Mouse (Mus musculus) telencephalon, adult 2 months (tissue): ENCODE measurements around the gene Rasl11a.

Source experiments
- DNase-seq: peaks from one replicate; pipeline ENCODE4 v3.0.0-alpha.2; 2011; ENCODE audit warnings: low read depth, low spot score

The Rasl11a gene

DNA sequence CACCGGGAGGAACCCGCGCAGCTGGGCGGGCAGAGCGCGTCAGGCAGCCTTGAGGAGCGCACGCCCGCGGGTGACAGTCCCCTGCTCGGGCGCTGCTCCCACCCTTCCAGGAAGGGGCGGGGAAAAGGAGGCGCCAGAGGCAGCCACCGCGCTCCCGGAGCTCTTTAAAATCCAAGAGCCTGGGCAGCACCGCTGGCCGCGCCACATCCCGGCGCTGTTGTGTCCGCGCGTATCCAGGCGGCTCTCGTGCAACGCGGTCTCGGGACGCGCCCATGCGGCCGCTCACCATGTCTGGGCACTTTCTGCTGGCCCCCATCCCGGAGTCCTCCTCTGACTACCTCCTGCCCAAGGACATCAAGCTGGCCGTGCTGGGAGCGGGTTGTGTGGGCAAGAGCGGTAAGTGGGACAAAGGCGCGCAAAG is at the start of gene Rasl11a:
Rasl11a (plus strand) TSS at position 127 of the 421 bp plus-strand sequence.
- no peak for DNase-seq

DNA sequence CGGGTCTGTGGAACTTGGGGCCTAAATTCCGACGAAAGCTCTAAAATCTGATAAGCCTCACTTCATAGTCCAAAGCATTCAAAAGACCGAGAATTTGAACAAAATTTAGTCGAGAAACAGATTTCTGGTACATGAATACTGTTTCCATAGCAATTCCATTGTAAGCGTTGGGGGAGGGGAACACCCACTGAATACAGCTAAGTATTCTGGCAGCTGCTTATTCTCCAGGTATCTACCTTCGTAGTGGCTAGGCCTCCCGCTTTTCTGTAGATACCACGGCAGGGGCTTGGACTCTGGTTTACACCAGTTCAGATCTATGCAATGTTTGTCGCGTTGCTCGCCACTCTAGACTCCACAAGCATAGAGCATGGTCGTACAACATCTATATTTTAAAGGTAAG is 49.1 kb upstream of the Rasl11a start:
- DNase-seq: no peak

DNA sequence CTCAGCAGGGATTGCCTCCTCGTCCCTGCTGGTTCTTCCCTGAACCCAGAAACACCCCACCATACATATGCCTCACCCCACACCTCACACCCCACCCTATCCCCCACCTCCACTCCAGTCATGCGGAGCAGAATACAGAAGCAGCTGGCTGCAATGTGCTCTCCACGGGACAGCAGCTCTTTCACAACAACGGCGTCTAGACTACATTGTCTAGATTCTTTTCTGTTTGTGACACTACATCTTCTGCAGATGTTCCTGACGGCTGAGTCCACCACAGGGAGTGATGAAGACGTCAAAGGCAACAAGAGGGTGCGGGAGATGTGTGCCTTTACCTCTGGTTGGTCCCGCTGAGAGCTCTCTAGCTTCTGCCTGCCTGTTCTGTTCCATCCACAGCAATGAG is 46.8 kb upstream of the Rasl11a start:
- no peak for DNase-seq

DNA sequence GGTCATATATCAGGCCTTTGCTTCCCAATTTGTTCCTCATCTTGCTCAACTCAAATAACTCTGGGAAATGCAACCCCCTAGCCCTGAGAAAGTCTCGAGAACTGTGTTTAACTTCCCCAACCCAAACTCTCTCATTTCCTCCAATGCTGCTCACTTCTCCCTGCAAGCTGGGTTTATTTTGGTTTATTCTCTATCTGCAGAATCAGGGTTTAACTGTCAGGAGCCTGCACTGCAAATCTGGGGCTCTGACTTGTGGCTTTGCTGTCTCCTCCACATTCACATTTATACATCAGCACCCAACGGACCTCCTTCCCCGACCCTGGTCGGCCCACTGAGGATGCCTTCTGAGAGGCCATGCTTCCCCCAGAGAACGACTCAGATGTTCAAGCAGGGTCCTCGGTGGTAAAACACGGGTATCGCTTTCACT is 38.9 kb upstream of the Rasl11a start:
- DNase-seq: no peak

DNA sequence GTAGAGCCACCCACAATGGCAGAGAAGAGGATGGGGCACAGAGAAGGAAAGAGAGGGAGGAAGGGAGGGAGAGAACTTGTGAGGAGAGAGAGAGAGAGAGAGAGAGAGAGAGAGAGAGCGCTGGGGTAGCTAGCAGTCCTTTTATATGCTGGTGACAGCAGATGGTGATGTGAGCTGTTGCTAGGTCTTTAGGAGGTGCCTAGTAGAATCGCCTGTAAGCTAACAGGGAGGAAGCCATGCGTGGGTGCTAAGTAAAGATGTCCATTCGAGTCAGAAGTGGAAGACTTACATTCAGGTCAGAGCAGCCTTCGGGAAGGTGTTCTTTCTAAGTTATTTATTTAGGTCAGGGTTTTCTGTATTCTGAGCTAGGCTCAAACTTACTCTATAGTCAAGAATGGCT is 34.9 kb upstream of the Rasl11a start:
- no peak for DNase-seq

DNA sequence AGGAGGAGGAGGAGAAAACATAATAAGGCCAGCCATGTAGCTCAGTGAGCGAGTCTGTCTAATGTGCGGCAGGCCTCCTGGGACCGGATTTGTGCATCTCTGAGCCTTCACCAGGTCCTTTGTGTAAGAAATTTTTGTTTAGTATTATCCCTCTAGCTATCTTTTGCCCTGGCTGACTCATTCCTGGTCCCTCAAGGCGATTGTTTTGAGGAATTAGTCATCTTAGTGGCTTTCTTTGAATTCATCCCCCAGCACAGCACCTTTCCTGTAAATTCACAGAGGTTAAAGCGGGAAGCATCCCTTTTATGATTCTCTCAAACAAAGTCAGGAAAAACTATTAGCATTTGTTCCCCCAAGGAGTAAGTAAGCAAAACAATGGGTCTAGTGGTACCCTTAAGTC is 32.0 kb upstream of the Rasl11a start:
- DNase-seq: no peak

DNA sequence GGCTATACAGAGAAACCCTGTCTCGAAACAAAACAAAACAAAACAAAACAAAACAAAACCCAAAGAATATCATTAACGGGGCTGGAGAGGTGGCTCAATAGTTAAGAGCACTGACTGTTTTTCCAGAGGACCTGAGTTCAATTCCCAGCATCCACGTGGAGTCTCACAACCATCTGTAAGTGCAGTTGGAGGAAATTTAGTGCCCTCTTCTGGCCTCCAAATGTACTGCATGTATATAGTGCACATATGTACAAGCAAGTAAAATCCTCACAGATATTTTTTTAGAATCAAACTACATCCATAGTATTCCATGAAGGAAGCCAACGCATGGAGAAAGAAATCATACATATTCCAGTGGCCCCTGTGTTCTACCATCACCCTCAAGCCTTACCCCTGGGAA is 31.4 kb upstream of the Rasl11a start:
- no peak for DNase-seq

DNA sequence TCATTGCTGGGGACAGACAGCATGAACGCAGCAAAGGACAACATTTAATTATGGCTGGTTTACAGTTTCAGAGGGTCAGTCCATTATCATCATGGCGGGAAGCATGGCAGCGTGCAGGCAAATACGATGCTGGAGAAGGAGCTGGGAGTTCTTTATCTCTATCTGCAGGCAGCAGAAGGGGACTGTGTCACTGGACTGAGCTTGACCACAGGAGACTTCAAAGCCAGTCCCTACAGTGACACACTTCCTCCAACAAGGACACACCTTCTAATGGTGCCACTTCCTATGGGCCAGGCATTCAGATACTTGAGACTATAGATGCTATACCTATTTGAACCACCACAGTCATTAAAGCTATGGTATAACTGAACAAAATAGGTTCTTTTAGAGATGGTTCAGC is 29.5 kb upstream of the Rasl11a start:
- DNase-seq: no peak

DNA sequence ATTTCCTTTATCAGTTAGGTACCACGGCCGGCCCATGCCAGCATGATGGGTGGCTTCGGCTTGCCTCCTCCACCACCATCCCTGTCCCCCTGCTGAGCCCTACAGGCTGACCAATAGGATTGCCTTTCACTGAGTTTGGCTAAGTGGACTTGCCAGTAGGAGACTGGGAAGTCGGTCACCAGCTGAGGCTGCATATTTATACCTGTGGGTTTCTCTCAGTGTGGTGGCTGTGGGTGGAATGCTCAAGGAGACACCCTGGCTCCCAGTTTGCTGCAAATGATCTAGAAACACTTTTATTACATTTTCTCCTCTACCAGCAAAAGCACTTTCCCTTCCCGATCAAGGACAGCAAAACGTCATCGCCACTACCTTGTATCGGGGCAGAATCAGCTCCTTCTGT is 27.3 kb upstream of the Rasl11a start:
- DNase-seq: peak; percentile 64

DNA sequence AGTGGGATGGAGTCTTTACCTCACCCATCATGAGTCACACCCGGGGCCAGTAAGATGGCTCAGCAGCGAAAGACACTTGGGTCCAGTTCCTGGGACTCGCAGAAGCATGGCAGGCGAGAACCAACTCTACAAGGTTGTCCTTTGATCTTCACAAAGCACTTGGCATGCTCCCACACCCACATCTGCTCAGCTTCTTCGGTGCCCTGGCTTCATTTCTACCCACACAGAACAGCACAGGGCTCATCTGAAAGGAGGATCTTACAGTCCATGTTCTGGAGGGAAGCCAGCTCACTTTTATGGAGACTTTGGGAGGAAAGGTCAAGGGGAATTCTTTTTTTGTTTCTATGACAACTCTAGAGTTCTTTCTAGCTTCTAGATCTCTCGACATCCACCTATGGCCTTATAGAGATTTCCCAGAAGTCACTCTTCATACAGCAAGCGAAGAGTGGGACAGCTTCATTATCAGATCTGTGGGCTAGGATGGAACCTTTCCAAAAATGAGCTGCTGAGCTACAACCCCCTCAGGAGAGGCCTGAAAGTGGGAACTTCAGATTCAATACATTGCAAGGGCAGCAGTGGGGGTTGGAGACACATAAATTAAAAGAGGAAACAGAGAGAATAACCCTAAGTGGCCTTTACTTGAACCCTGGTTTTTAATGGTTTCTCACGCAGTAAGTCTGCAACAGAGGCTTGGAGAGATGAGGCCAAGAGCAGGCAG is 25.8 kb upstream of the Rasl11a start:
- DNase-seq: no peak

DNA sequence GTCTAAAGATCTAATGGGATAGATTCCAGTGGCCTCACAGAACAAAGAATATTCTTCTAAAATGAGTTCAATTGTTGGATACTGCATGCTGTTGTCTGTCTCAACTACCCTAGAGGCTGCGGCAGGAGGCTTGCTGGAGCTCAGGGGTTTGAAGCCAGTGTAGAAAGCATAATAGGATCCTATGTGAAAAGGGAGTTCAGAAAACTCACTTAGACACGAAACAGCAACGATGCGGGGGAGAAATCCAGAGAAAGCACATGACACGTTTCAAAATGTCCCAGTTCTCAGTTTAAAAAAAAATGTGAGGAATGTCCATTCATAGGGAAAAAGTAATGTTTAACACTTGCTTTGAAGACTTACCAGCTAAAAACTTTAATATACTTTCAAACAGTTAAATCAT is 21.9 kb upstream of the Rasl11a start:
- no peak for DNase-seq

DNA sequence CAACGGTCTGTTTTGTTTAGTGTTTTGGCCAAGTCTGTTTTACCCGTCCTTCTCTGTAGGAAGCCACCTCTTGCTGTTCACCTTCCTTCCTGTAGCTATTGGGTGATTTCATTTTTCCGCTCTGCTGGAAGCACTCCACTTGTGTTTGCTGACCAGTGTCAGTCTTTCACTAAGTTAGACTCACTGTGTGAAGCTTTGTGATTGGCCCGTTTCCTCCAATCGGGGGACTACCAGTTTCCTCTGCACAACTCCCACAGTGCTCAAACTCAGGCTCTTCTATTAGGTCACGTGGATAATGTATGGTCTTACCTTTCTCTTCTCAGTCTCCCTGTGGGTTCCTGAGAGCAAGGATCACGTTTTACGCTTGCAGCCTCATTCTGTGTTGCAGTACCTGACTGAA is 15.3 kb upstream of the Rasl11a start:
- no peak for DNase-seq

DNA sequence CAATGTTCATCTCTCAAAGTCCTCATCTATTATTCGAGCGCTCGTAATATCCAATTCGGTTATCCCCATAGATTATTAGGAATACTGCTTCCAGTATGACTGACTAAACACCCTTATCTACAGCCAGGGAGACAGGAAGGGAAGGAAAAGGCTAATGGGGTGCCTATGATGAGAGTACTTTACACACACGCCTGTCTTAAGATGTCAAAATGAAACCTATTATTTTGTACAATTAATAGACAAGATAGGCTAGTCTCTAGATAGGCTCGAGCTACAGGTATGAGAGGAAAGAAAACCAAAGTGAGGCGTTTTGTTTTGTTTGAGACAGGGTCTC is 12.5 kb upstream of the Rasl11a start:
- DNase-seq: no peak

DNA sequence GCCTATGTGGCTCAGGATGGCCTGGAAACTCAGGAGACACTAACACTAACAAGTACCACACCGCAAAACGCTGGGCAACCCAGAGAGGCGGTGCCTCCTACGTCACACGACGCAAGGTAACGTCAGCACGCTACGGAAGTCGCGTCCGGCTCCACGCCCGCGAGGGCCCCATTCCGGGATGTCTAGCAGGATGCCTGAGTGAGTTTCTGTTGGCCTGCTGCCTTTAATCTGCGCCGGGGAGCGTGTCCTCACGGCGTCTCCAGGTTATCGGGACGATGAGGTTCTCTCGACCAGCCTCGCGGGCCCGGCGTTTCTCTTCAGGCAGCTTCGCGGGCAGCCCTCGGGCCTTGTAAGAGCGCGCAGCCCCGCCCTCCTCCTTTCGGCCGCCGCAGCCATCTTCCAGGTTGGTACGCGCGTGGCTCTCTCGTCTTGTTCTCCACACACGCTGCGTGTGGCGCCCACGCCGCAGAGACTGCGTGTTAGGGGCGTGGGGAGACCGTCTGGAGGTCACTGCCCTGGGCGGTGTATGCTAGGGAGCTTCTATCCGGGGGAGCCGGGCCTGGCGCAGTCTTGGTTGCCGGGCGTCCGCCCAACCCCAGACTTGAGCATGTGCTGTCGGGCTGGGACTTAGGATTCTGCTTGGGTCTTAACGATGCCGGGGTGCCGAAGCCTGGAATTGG is 12.0 kb upstream of the Rasl11a start, which contains the start of gene Rpl21:
Rpl21 (plus strand) TSS at position 122 of the 680 bp plus-strand sequence.
- DNase-seq: peak; percentile 96

DNA sequence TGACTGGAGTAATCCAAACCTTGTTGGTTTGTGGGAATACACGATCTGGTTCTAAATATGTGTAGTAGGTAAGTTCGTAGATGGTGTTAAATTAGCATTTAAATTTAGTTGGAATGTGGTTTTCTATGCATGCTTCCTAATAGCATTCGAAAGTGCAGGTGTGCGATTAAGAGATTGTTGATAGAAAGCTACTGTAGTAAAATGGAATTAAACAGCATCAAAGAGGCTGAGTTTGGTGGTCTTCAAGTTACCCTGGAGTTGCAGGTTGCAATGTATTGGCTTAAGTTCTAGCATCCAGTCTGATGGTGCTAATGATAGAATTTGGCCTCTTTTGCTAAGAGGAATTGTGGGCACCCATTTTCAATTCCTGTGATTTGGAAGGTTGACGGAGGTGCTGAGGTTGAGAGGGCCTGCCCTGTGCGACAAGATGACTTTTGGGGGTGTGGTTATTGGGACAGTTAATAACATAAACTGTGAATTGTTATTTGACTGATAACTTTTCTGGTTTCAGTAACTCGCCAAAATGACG is 11.1 kb upstream of the Rasl11a start:
- no peak for DNase-seq

DNA sequence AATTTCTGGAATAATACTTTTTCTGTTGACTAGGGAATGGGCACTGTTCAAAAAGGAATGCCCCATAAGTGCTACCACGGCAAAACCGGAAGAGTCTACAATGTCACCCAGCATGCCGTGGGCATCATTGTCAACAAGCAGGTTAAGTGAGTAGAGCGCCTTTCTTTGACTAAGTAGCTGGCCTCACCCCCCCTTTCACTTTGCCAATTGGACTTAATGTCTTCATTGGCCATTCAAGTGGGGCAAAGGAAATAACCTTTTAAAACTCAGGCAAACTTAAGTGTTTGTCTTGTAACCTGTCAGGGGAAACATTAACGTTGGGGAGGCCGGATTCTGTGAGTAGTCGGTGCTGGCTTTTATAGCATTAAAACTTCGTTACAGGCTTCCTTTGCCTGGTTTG is 9.9 kb upstream of the Rasl11a start:
- DNase-seq: no peak

DNA sequence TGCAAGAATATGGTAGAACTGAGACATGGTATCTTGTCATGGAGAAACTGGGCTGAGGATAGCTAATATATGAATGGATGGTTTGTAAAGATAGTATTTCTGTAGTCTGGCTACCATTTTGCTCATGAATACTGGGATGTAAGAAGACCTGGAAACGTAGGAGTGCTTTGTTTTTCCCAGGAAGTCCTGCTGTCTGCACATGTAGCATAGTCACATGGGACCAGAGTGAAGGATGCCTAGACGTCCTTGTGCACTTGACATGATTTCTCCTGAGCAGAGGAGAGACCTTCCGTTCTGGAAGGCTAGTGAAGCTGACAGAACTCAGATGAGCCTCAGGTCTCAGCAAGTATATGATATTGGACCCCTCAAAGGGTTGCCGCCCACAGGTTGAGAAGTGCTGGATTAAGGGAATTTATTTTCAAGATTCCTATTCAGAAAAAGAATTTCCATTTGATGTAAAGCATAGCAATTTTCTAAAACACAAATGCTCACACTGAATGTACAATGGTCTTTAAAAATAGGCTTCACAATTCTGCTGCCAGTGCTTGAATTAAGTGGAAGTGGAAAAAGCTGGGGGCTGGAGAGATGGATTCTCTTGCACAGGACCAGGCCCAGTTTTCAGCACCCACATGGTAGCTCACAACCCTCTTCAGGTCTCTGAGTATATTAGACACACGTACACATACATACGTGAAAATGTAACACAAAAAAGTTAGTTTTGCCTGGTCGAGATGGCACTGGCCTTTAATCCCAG is 6.7 kb upstream of the Rasl11a start:
- no peak for DNase-seq

DNA sequence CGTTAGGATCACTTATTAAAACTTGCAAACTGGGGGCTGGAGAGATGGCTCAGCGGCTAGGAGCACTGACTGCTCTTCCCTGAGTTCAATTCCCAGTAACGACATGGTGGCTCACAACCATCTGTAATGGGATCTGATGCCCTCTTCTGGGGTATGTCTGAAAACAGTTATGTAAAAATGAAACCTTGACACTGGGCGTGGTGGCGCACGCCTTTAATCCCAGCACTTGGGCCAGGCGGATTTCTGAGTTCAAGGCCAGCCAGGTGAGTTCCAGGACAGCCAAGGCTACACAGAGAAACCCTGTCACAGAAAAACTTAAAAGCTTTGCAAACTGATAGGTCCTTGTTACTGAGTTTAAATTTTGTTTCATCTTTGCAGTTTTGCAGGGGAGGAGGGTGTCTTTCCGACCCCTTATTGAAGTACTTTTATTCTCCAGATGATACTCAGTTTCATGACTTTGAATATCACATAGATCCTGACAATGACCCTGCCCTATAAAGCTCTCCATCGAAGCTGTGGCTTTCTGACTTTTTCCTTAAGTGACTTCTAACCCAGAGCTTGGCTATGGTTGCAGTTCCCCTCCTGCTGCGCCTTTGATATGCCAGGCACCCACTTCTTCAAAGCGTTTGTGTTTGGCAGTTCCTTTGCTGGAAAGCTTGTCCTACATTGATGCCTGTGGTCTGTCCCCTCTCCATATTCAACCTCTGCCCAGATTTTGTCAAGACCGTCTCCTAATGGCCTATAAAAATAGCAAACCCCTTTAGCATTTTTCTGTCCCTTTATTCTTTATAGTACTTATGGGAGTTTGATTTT is 5.8 kb upstream of the Rasl11a start:
- DNase-seq: no peak

DNA sequence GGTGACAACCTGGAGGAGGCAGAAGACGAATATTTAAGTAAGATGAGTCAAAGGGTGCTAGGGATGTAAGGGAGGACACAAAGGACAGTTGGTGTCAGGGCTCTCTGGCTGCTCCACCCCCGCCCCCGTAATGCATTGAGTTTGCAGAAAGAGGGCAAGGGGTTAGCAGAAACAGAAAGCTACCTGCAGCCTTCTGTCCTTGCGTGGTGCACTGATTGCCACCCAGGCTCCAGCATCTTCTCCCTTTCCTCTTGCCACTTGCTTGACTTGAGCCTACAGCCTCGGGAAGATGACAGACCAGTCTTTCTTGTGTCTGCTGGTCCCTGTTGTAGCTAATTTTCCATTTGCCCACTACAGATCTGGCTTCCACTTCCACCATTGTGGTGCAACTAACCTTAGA is 5.1 kb upstream of the Rasl11a start:
- DNase-seq: no peak

DNA sequence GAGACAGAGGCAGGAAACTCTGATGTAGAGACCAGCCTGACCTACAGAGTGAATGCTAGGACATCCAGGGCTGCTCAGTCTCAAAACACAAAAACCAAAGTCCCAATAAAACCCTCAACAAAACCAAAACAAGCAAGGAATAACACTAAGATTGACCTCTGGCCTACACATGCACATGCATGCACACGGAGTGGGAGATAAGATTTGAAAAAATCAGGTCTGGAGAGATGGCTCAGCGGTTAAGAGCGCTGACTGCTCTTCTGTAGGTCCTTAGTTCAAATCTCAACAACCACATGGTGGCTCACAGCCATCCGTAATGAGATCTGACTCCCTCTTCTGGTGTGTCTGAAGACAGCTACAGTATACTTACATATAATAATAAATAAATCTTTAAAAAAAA is 4.4 kb upstream of the Rasl11a start:
- DNase-seq: no peak

DNA sequence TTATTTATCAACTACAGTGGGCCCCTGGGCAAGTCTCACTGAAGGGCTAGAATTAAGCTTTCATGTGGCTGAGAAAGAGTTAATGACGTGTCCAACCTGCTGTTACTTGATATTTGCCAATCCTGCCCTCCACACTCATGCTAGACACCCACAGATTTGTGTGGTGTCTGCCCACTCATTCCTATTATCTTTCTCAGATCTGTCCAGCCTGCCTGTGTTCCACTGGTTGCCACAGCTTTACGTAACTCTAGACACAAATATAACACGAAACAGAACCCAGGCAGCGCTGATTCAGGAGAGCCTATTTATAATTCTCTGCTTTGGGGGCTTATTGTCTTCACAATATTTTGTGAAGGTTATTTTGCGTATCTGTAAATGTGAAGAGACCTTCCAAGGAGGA is 3.6 kb upstream of the Rasl11a start:
- DNase-seq: no peak

DNA sequence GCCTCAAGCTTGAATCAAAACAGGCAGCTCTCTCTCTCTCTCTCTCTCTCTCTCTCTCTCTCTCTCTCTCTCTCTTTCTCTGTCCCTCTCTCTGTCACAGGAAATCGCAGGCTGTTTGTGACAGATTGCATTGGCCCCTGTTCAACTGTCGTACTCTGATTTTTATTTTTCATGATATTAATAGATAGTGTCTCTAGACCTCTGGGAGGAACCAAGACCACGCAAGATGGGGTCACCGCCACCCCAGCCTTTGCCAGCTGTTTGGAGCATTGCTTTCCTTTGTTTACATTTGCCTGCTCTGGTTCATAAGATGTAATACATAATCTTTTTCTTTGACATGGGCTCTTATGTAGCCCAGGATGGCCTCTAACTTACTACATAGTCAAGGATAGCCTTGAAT is 2.9 kb upstream of the Rasl11a start:
- DNase-seq: no peak
